ENCODE assay signal across 19 mouse cellular contexts in genomic region chr6:6112767-6113528, GRCm38 (mm10).
A peak's percentile ranks its signal among the peaks of the same experiment; 100 is the strongest.
DNase-seq lines count a peak whose midpoint lies in the region; ATAC-seq and TF ChIP-seq lines count a peak whose summit lies in the region.
"Had no signal": no experiment of that assay in that cellular context is flagged by ENCODE, and none has a peak within 500 bp of the region (broad histone marks: within the 10 kb centered on the region; RNA-seq: fewer than 3 reads in every experiment).

No protein-coding gene starts in this region.

- DNase-seq in forebrain, embryonic 11.5 days (ENCODE audit: low spot score), result peak; percentile 46
- DNase-seq in lung, embryonic 14.5 days, result peak; percentile 17
- DNase-seq in lung, postnatal 0 days (ENCODE audit: low spot score), result no peak
- peak; percentile 79 for DNase-seq in embryonic facial prominence, embryonic 14.5 days (ENCODE audit: low spot score)
- no peak for DNase-seq in liver
- DNase-seq in adrenal gland, postnatal 25 days, result no peak
- DNase-seq: cerebellum, postnatal 36 days; forebrain, postnatal 0 days; liver, postnatal 0 days; retina, postnatal 1 day; thymus, postnatal 36 days had no signal

- no peak overlapping the region for H3K4me3 ChIP-seq in forebrain, embryonic 11.5 days (ENCODE audit: low read depth, low read length)
- H3K4me3 ChIP-seq in forebrain, embryonic 16.5 days (replicated peaks; ENCODE audit: low read length), result no peak overlapping the region
- no peak overlapping the region for H3K4me3 ChIP-seq in lung, embryonic 14.5 days (ENCODE audit: low read depth, low read length)
- H3K4me3 ChIP-seq in lung, postnatal 0 days (ENCODE audit: low read depth, low read length), result no peak overlapping the region
- no peak overlapping the region for H3K4me3 ChIP-seq in embryonic facial prominence, embryonic 14.5 days (ENCODE audit: low read depth, low read length)
- H3K4me3 ChIP-seq: hindbrain, embryonic 12.5 days; neural tube, embryonic 12.5 days had no signal

- ATAC-seq in forebrain, embryonic 11.5 days (replicated peaks; ENCODE audit: low FRiP score), result no peak
- no peak for ATAC-seq in forebrain, embryonic 16.5 days
- ATAC-seq in lung, embryonic 14.5 days (ENCODE audit: insufficient read depth), result no peak
- no peak for ATAC-seq in lung, postnatal 0 days
- ATAC-seq in embryonic facial prominence, embryonic 14.5 days (ENCODE audit: low read depth), result peak; percentile 69
- 0 out of 2 replicates have a peak, but pooled peaks have one; percentile 17 for ATAC-seq in megakaryocyte progenitor cell, adult 5-6 weeks (replicated peaks; ENCODE audit: poor library complexity)
- ATAC-seq: activated CD4-positive, CD25-positive, alpha-beta regulatory T cell, adult 4 months; forebrain, postnatal 0 days; intestine, postnatal 0 days; liver, postnatal 0 days; midbrain, embryonic 16.5 days had no signal

- H3K27ac ChIP-seq in forebrain, embryonic 11.5 days (ENCODE audit: low read depth, low read length), result no peak overlapping the region
- H3K27ac ChIP-seq in forebrain, embryonic 16.5 days (ENCODE audit: low read length), result no peak overlapping the region
- no peak overlapping the region for H3K27ac ChIP-seq in lung, embryonic 14.5 days (ENCODE audit: low read depth)
- no peak overlapping the region for H3K27ac ChIP-seq in lung, postnatal 0 days (ENCODE audit: low read length)
- peak overlapping the region; percentile 70 for H3K27ac ChIP-seq in embryonic facial prominence, embryonic 14.5 days (replicated peaks; ENCODE audit: low read depth, low read length)
- H3K27ac ChIP-seq: hindbrain, embryonic 12.5 days; kidney, postnatal 0 days; neural tube, embryonic 12.5 days had no signal

- TF ChIP-seq CTCF in lung, embryonic 14.5 days (IDR thresholded peaks at IDR 0.05; ENCODE audit: low read depth), result no peak
- TF ChIP-seq CTCF in lung, postnatal 0 days (IDR thresholded peaks at IDR 0.05), result no peak

- 59% methylated on average over 10 of the region's 10 CpGs for WGBS in forebrain, embryonic 11.5 days
- 47% methylated on average over 10 of the region's 10 CpGs for WGBS in forebrain, embryonic 16.5 days
- 69% methylated on average over 10 of the region's 10 CpGs for WGBS in lung, embryonic 14.5 days
- WGBS in lung, postnatal 0 days, result 66% methylated on average over 10 of the region's 10 CpGs
- 42% methylated on average over 10 of the region's 10 CpGs for WGBS in embryonic facial prominence, embryonic 14.5 days

- no peaks in the 10 kb centered on the region for H3K27me3 ChIP-seq in forebrain, embryonic 11.5 days (ENCODE audit: control insufficient read depth, insufficient read depth, low read length)
- no peaks in the 10 kb centered on the region for H3K27me3 ChIP-seq in forebrain, embryonic 16.5 days (replicated peaks; ENCODE audit: control insufficient read depth, insufficient read depth, low read length)
- no peaks in the 10 kb centered on the region for H3K27me3 ChIP-seq in lung, embryonic 14.5 days (ENCODE audit: insufficient read depth, low read length)
- no peaks in the 10 kb centered on the region for H3K27me3 ChIP-seq in lung, postnatal 0 days (replicated peaks; ENCODE audit: insufficient read depth, low read length)
- H3K27me3 ChIP-seq in embryonic facial prominence, embryonic 14.5 days (replicated peaks; ENCODE audit: control insufficient read depth, insufficient read depth, low read length), result no peaks in the 10 kb centered on the region
- H3K27me3 ChIP-seq: hindbrain, embryonic 12.5 days; neural tube, embryonic 12.5 days had no signal

- H3K36me3 ChIP-seq in forebrain, embryonic 11.5 days (ENCODE audit: control insufficient read depth, insufficient read depth, low read length), result no peaks in the 10 kb centered on the region
- no peaks in the 10 kb centered on the region for H3K36me3 ChIP-seq in forebrain, embryonic 16.5 days (ENCODE audit: control insufficient read depth, insufficient read depth)
- peaks cover 5% of the 10 kb centered on the region; the same call in 1 of the 2 replicates for H3K36me3 ChIP-seq in lung, embryonic 14.5 days (ENCODE audit: insufficient read depth)
- no peaks in the 10 kb centered on the region for H3K36me3 ChIP-seq in lung, postnatal 0 days (ENCODE audit: insufficient read depth, low read length)
- peaks cover 4% of the 10 kb centered on the region for H3K36me3 ChIP-seq in embryonic facial prominence, embryonic 14.5 days (ENCODE audit: control insufficient read depth, insufficient read depth, low read length)
- H3K36me3 ChIP-seq: hindbrain, embryonic 12.5 days; neural tube, embryonic 12.5 days had no signal

- no peak overlapping the region for H3K4me2 ChIP-seq in forebrain, embryonic 11.5 days (ENCODE audit: low read depth, low read length, severe bottlenecking)
- H3K4me2 ChIP-seq in forebrain, embryonic 16.5 days (ENCODE audit: low read length), result no peak overlapping the region
- no peak overlapping the region for H3K4me2 ChIP-seq in lung, embryonic 14.5 days
- H3K4me2 ChIP-seq in lung, postnatal 0 days (replicated peaks; ENCODE audit: low read depth, low read length), result no peak overlapping the region
- H3K4me2 ChIP-seq in embryonic facial prominence, embryonic 14.5 days (ENCODE audit: low read depth, low read length), result peak overlapping the region; percentile 18; the same call in 1 of the 2 replicates
- H3K4me2 ChIP-seq: hindbrain, embryonic 12.5 days; neural tube, embryonic 12.5 days had no signal

- no peaks in the 10 kb centered on the region for H3K4me1 ChIP-seq in forebrain, embryonic 11.5 days (replicated peaks; ENCODE audit: control insufficient read depth, insufficient read depth, low read length)
- H3K4me1 ChIP-seq in forebrain, embryonic 16.5 days (replicated peaks; ENCODE audit: control insufficient read depth, insufficient read depth, low read length), result peaks cover 5% of the 10 kb centered on the region; the same call in 1 of the 2 replicates
- no peaks in the 10 kb centered on the region for H3K4me1 ChIP-seq in lung, embryonic 14.5 days (ENCODE audit: insufficient read depth)
- no peaks in the 10 kb centered on the region for H3K4me1 ChIP-seq in lung, postnatal 0 days (ENCODE audit: insufficient read depth, low read depth, low read length)
- peaks cover 31% of the 10 kb centered on the region for H3K4me1 ChIP-seq in embryonic facial prominence, embryonic 14.5 days (ENCODE audit: control insufficient read depth, insufficient read depth, low read length)
- H3K4me1 ChIP-seq: neural tube, embryonic 12.5 days had no signal

- no peaks in the 10 kb centered on the region for H3K9me3 ChIP-seq in forebrain, embryonic 11.5 days (ENCODE audit: control insufficient read depth, low read length)
- no peaks in the 10 kb centered on the region for H3K9me3 ChIP-seq in forebrain, embryonic 16.5 days (ENCODE audit: control insufficient read depth, low read length)
- H3K9me3 ChIP-seq in lung, embryonic 14.5 days (ENCODE audit: low read depth, low read length), result no peaks in the 10 kb centered on the region
- H3K9me3 ChIP-seq in lung, postnatal 0 days (ENCODE audit: low read length), result no peaks in the 10 kb centered on the region
- no peaks in the 10 kb centered on the region for H3K9me3 ChIP-seq in embryonic facial prominence, embryonic 14.5 days (ENCODE audit: control insufficient read depth, low read length)
- H3K9me3 ChIP-seq: hindbrain, embryonic 12.5 days; neural tube, embryonic 12.5 days had no signal

- no peak for TF ChIP-seq EP300 in lung, postnatal 0 days (IDR thresholded peaks at IDR 0.05)

- H3K9ac ChIP-seq in forebrain, embryonic 11.5 days (ENCODE audit: low read length), result no peak overlapping the region
- H3K9ac ChIP-seq in forebrain, embryonic 16.5 days (replicated peaks; ENCODE audit: low read depth, low read length), result no peak overlapping the region
- no peak overlapping the region for H3K9ac ChIP-seq in lung, embryonic 14.5 days
- H3K9ac ChIP-seq in lung, postnatal 0 days (replicated peaks; ENCODE audit: low read depth), result no peak overlapping the region
- H3K9ac ChIP-seq in embryonic facial prominence, embryonic 14.5 days (ENCODE audit: low read depth, low read length), result no peak overlapping the region
- H3K9ac ChIP-seq: forebrain, postnatal 0 days; hindbrain, embryonic 12.5 days; liver, postnatal 0 days; neural tube, embryonic 12.5 days had no signal

Comparison
In these comparisons a context has a peak if more than half of its experiments do, and no peak if none do; other contexts are left out.
1. DNase-seq: peak in forebrain, embryonic 11.5 days (single experiment), lung, embryonic 14.5 days (single experiment) and embryonic facial prominence, embryonic 14.5 days (single experiment); none in lung, postnatal 0 days (single experiment), liver (single experiment) and adrenal gland, postnatal 25 days (single experiment).
2. ATAC-seq: peak in embryonic facial prominence, embryonic 14.5 days (single experiment) and megakaryocyte progenitor cell, adult 5-6 weeks (single experiment); none in forebrain, embryonic 11.5 days (single experiment), forebrain, embryonic 16.5 days (single experiment), lung, embryonic 14.5 days (single experiment) and lung, postnatal 0 days (single experiment).